Mouse (Mus musculus) effector memory CD4-positive, alpha-beta T cell, adult 7 months (primary cell): ENCODE results near the gene Pvalb. TPM values are rescaled to one million over a fixed set of nuclear protein-coding genes. Genes with fewer than 3 reads are reported as not detected.

Experiments used
- polyA plus RNA-seq: library from polyadenylated mRNA; unstranded; fragments of 100-300 nt; shearing (Covaris generic); gene quantifications from one replicate; pipeline ENCODE4 v1.2.1, GENCODE M21; 2017

The Pvalb gene
- not detected for polyA plus RNA-seq

DNA sequence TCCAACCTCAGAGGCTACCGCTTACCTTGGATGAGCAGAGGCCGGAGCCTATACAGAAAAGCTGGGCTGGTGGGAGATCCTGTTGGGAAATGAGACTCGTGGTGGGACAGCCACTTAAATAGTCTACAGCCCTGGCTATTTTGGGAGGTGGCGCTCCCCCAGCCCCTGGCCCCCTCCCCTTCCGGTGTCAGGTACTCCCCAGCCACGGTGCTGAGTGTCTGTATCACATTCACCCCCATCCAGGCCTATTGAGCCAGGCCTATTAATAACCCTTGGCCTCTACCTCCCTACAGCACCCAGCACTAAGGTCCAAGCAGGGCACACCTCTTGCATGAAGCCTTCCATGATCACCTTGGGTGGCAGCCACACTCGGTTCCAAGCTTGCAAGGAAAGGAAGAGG, at the start of gene Pvalb:
Pvalb (minus strand) TSS at position 89 of the 400 bp plus-strand sequence.

DNA sequence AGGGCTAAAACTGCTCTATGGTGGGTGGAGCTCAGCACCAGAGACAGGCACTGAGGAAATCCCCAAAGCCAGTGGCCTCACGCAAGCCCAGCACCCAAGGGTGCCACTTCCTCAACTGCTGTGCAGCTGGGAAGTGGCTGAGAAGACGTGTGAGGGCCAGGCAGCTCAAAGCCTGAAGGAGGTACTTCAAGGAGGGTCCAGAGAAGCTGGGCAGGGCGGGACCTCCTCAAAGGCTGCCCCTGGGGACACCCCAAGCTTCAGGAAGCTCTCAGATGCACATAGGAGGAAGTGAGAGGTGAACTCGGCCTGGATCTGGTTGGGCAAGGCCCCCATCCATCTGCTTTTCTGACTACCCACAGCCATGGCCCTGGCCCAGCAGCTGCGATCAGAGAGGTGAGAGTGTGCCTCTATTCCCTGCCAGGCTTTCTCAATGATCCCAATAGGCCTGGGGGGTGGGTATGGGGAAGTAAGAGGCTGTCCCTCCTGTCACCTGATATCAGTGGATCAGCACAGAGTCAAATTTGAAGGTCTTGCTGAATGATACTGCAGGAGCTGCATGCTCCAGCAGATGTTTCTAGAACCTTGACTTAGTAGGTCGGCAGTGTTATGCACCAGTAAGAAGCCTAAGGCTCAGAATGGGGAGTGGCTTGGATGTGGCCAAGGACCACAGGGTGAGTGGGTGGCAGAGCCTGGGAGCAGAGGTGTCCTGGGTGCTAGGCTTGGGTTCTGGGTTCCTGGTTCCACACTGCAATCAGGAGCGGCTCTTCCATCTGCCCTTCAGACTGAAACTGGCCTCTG, 38.7 kb upstream of the Pvalb start, which contains the start of gene Ncf4:
Ncf4 (plus strand) TSS at position 107 of the 798 bp plus-strand sequence.

DNA sequence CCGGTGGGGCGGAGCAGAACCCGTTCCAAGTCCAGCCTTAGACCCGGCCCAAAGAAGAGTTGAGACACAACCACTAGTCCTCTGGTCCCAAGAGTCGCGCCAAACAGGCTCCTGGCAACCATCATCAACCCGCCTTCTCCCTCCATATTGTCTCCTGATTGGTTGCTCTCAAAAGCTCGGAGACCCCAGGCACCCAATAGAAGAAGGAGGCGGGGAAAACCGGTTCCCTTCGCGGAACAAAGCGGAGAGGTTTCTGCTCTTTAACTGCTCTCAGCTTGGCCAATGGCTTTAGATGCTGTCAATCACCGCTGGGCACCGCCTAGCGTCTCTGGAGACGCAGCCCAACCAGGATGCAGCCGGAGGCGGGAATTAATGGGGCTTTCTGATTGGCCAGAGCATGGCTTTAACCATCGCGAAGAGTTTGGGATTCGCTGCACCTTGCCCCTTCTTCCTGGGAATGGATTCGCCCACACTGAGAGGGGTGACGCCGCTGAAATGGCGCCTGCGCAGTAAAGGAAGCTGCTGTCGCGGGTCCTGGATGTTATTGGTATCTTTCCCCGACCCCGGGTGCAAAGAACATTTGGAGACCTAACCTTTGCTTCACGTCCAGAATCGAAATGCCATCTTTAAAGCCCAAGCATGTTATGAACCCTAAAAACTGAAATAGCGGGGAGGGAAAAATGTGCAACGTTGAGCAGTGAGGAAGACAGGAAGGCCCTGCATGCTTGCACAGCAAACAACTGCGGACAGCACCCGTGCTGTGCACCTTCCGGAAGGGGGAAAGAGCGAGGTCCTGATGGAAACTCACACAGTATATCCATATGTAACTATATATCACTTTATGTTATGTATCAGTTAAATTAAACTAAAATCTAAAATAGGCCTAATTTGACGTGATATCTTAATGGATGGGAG, 32.0 kb downstream of the Pvalb start, which contains the start of gene Ift27:
Ift27 (minus strand) TSS at position 136 of the 915 bp plus-strand sequence.

Other genes with a start within 250 kb of the Pvalb start
- 4.5 TPM for gene Foxred2, start 249.7 kb downstream of the Pvalb start, polyA plus RNA-seq
- 167 TPM for gene Eif3d, start 235.6 kb downstream of the Pvalb start, polyA plus RNA-seq
- 0.11 TPM for gene Cacng2, start 86.4 kb downstream of the Pvalb start, polyA plus RNA-seq
- 37.8 TPM for gene Ift27, start 32.3 kb downstream of the Pvalb start, polyA plus RNA-seq
- 132 TPM for gene Ncf4, start 38.4 kb upstream of the Pvalb start, polyA plus RNA-seq
- not detected for gene Csf2rb2, start 99.3 kb upstream of the Pvalb start, polyA plus RNA-seq
- gene Csf2rb, start 119.4 kb upstream of the Pvalb start, polyA plus RNA-seq = 1.4 TPM
- not detected for gene Tex33, start 189.5 kb upstream of the Pvalb start, polyA plus RNA-seq
- 1.5 TPM for gene Tst, start 199.5 kb upstream of the Pvalb start, polyA plus RNA-seq
- gene Mpst, start 200.0 kb upstream of the Pvalb start, polyA plus RNA-seq = 1.9 TPM
- gene Kctd17, start 222.2 kb upstream of the Pvalb start, polyA plus RNA-seq = 18.1 TPM